Mouse (Mus musculus) lung, adult 2 months (tissue): ENCODE data around the gene Erv3.

Experiments
- CTCF ChIP-seq: fragments of 200-500 bp; IDR thresholded peaks from 2 replicates; pipeline ENCODE4 v1.5.1; 2011; ENCODE audit warnings: mild to moderate bottlenecking, low read length, control low read depth; ENCODE audit not compliant: insufficient read depth
- POLR2A ChIP-seq: fragments of 200-500 bp; IDR thresholded peaks from 2 replicates; pipeline ENCODE4 v1.6.1; 2011; ENCODE audit warnings: low read depth, mild to moderate bottlenecking, control low read depth, low read length, borderline replicate concordance; ENCODE audit errors: extremely low read depth

GRCm38 (mm10) chr2:131846811-131847210 lies 12.7 kb downstream of the Erv3 start:
- TF ChIP-seq CTCF (no peak), POLR2A (no peak)
